Mouse (Mus musculus) limb, embryonic 10.5 days (tissue): Measurements from ENCODE around the gene Mthfsd. TPM values are rescaled to one million over a fixed set of nuclear protein-coding genes. Genes with fewer than 3 reads are reported as not detected.

ENCODE experiments used
- DNase-seq: peaks from one replicate; pipeline ENCODE4 v3.0.0-alpha.2; 2017; ENCODE audit warnings: low spot score
- H3K27ac ChIP-seq: fragments of 300-500 bp; sonication (generic); 2 replicates; pipeline ENCODE4 v1.5.1; 2016; ENCODE audit warnings: mild to moderate bottlenecking
- H3K27me3 ChIP-seq: fragments of 300-500 bp; sonication (generic); 2 replicates; pipeline ENCODE4 v1.6.1; 2016; ENCODE audit warnings: low read depth, mild to moderate bottlenecking; ENCODE audit not compliant: poor library complexity, severe bottlenecking
- H3K36me3 ChIP-seq: fragments of 300-500 bp; sonication (generic); 2 replicates; pipeline ENCODE4 v1.6.1; 2016; ENCODE audit warnings: mild to moderate bottlenecking, moderate library complexity
- H3K4me1 ChIP-seq: fragments of 300-500 bp; sonication (generic); 2 replicates; pipeline ENCODE4 v1.6.1; 2016
- H3K4me3 ChIP-seq: fragments of 300-500 bp; sonication (generic); 2 replicates; pipeline ENCODE4 v1.5.1; 2016; ENCODE audit warnings: mild to moderate bottlenecking, moderate library complexity
- H3K9me3 ChIP-seq: fragments of 300-500 bp; sonication (generic); replicated peaks from 2 replicates; pipeline ENCODE4 v1.6.1; 2016; ENCODE audit warnings: mild to moderate bottlenecking
- WGBS: fragments of 180-500 bp; shearing (Covaris S2); methylation state at CpG from one replicate; pipeline ENCODE4 v1.1.7; 2016; 5-methylcytosine and 5-hydroxymethylcytosine counted together
- microRNA-seq: library from miRNA; unstranded; fragments of <30 nt; microRNA quantifications from one replicate; pipeline ENCODE4, GENCODE M21; 2017
- polyA plus RNA-seq: library from polyadenylated mRNA; unstranded; fragments of >200 nt; fragmentation: Nextera tagmentation; extraction: Ambion mirVana; gene quantifications from 2 replicates; pipeline ENCODE4 v1.2.1, GENCODE M21; 2016

Mthfsd gene
- polyA plus RNA-seq, 1 experiment from 2014 or later = 67.6 TPM

DNA sequence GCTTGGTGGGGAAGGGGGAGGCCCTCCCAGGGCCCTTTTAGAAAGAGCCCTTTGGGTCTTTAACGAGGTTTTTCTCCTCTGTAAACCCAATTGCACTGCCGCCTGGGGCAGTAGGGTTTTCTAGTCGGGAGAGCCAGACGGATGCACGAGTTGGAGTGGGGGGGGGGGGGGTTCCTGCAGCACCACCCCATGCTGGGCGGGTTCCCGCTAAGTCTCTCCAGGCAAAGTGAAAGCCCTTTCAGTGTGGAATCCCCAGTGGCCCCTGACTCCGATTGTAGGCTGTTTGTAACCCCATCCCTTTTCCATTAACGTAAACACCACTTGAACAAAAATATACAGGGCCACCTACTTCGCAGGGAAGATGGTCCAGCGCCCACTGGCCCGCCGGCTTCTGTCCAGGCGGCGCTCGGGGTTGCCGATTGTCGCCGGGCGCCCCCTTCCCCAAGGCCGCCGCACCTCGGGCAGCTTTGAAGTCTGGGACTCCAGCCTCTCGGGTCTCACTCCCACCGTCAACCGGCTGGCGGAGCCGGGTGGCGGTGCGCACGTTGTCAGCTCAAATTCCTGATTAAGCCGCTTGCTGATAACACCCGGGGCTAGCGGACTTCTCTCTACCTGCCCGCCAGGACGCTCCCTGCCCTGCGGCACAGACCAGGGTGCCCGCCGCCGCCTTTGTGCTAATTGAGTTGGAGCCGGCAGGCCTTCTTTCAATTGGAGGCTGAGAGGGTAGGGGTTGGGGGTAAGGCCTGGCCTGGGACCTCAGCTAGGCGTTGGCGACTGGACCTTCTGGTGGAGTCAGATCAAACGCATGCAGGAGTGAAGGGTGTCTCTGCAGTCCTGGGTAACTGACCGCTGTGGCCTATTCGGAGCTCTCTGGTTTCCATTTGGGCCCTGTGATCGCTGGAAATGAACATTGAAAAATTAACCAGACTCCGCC is 34.8 kb downstream of the Mthfsd start:
- no peaks in the 10 kb centered on the region for H3K9me3 ChIP-seq
- peaks cover 100% of the 10 kb centered on the region for H3K27me3 ChIP-seq
- peak overlapping the region; percentile 34 for H3K4me3 ChIP-seq
- DNase-seq = peak; percentile 59
- H3K27ac ChIP-seq = no peak overlapping the region
- peaks cover 41% of the 10 kb centered on the region for H3K4me1 ChIP-seq
- no peaks in the 10 kb centered on the region for H3K36me3 ChIP-seq
- WGBS = under 1% methylated on average over 48 of the region's 48 CpGs

DNA sequence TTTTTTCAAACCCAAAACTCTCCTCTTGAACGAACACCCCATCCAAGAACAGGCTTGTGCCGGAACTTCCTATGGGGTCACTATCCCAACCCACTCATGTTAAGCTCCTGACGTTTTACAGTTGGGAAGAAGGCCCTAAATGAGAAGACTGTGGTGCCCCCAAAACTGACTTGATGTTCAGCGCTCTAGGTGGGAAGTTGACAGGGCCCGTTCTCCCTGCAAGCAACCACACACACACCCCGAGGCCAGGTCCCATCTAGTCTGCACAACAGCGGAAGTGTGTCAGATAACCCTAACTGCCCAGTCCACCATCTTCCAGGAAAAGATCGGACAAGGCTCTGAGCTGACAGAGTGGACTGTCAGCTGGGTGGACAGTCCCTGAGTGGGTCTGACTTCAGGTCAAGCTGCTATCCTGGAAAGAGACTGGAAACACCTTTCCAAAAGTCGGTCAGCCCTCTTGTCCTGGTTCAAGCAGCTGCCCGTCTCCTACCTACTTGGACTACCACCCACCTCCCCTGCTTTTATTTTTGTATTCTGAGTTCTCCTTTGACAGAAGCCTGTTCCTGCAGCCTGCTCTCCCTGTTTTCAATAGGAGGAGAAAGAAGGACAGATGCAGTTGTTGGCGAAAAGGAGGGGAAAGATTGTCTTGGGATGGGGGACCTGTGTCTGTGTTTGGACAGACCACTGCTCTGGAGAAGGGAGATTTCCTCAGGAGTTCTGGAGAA is 35.6 kb downstream of the Mthfsd start:
- Histone ChIP-seq H3K27me3 (peaks cover 99% of the 10 kb centered on the region), H3K27ac (no peak overlapping the region), H3K36me3 (no peaks in the 10 kb centered on the region), H3K4me1 (peaks cover 41% of the 10 kb centered on the region), H3K9me3 (no peaks in the 10 kb centered on the region), H3K4me3 (no peak overlapping the region)
- DNase-seq = peak; percentile 46
- 15% methylated on average over 11 of the region's 11 CpGs for WGBS

- Histone ChIP-seq H3K9me3 (no peaks in the 10 kb centered on the region), H3K4me3 (no peak overlapping the region), H3K27ac (no peak overlapping the region; the same call in 1 of the 2 replicates), H3K36me3 (no peaks in the 10 kb centered on the region), H3K4me1 (peaks cover 41% of the 10 kb centered on the region), H3K27me3 (peaks cover 98% of the 10 kb centered on the region)
- 4% methylated on average over 12 of the region's 12 CpGs for WGBS
- DNase-seq = no peak
Observed at GRCm38 (mm10) chr8:121071454-121071853, 36.7 kb downstream of the Mthfsd start.

DNA sequence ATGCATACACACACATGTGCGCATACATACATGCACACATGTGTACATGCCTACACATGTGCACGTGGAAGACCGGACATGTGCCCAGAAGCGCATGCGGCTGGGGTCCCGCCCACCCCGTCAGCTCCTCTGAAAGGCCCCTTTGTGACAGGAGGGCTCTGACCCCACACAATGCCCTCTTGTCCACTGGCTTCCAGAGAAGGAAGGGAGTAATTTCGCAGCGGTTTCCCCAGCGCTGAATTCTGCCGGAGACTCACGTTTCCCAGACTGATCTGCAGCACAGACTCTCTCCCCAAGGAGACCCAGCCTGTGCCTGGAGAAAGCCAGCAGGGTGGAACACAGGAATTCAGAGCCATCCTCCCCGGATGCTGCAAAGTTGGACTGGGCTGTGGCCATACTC is 44.5 kb downstream of the Mthfsd start:
- 70% methylated on average over 13 of the region's 13 CpGs for WGBS
- Histone ChIP-seq H3K4me3 (no peak overlapping the region), H3K4me1 (peaks cover 8% of the 10 kb centered on the region; the same call in 1 of the 2 replicates), H3K9me3 (no peaks in the 10 kb centered on the region), H3K27me3 (peaks cover 81% of the 10 kb centered on the region), H3K36me3 (no peaks in the 10 kb centered on the region), H3K27ac (peak overlapping the region; percentile 71)
- DNase-seq = no peak

GRCm38 (mm10) chr8:121062521-121062920 is 45.7 kb downstream of the Mthfsd start:
- DNase-seq = no peak
- WGBS = 89% methylated on average over 6 of the region's 6 CpGs
- Histone ChIP-seq H3K4me3 (no peak overlapping the region), H3K9me3 (no peaks in the 10 kb centered on the region), H3K27ac (no peak overlapping the region), H3K27me3 (peaks cover 80% of the 10 kb centered on the region), H3K36me3 (no peaks in the 10 kb centered on the region), H3K4me1 (peaks cover 15% of the 10 kb centered on the region; the same call in 1 of the 2 replicates)

DNA sequence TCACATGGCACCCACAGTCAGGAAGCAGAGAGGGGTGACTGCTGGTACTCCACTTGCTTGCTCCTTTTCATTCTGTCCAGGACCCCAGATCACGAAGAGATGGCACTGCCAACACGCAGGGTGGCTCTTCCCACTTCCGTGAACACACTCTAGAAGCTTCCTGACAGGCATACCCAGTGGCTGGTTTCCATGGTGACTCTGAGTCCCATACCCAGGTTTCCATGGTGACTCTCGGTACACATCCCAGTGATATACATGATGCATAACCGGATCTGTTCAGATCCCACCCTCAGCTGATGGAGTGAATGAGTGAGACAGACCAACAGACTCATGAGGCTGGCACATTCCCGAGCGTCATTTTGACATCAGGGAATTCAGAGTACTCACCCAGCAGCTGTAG is 49.1 kb downstream of the Mthfsd start:
- no peak for DNase-seq
- WGBS = 90% methylated on average over 7 of the region's 7 CpGs
- Histone ChIP-seq H3K36me3 (no peaks in the 10 kb centered on the region), H3K4me1 (peaks cover 19% of the 10 kb centered on the region), H3K27me3 (peaks cover 84% of the 10 kb centered on the region), H3K9me3 (no peaks in the 10 kb centered on the region), H3K4me3 (no peak overlapping the region), H3K27ac (no peak overlapping the region)

DNA sequence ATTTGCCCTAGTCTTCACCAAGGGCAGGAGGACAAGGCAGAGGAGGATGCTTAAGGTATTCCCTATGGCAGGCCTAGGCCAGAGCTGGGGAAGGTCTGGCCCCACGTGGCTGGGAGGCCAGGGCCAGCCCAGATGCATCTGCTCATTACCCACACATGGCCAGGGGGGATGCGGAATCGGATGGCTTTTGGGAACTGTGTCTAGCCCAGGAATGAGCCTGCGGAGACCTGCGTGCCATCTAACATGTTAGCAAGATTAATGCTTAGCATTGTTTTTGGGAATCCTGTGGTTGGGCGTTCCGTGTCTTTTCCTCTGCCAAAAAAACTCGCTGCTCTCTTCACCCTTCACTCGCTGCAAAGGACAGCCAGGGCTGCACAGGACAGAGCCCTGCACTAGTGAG is 50.1 kb downstream of the Mthfsd start:
- peaks cover 79% of the 10 kb centered on the region for H3K27me3 ChIP-seq
- 73% methylated on average over 9 of the region's 9 CpGs for WGBS
- peaks cover 13% of the 10 kb centered on the region for H3K4me1 ChIP-seq
- no peaks in the 10 kb centered on the region for H3K36me3 ChIP-seq
- 0 out of 2 replicates have a peak overlapping the region, but pooled peaks have one; percentile 4 for H3K27ac ChIP-seq
- H3K4me3 ChIP-seq = no peak overlapping the region
- DNase-seq = no peak
- H3K9me3 ChIP-seq = no peaks in the 10 kb centered on the region

GRCm38 (mm10) chr8:121047441-121047840 is 60.8 kb downstream of the Mthfsd start:
- WGBS = 71% methylated on average over 9 of the region's 9 CpGs
- Histone ChIP-seq H3K27me3 (peaks cover 46% of the 10 kb centered on the region), H3K4me3 (no peak overlapping the region)

GRCm38 (mm10) chr8:121043719-121044440 is 64.3 kb downstream of the Mthfsd start:
- peaks cover 58% of the 10 kb centered on the region for H3K27me3 ChIP-seq

More at GRCm38 (mm10) chr8:121047441-121047840, 60.8 kb downstream of the Mthfsd start:
- H3K4me1 ChIP-seq = peaks cover 10% of the 10 kb centered on the region
- no peak for DNase-seq
- no peak overlapping the region for H3K27ac ChIP-seq
- H3K9me3 ChIP-seq = no peaks in the 10 kb centered on the region
- H3K36me3 ChIP-seq = no peaks in the 10 kb centered on the region

More at GRCm38 (mm10) chr8:121043719-121044440, 64.3 kb downstream of the Mthfsd start:
- H3K36me3 ChIP-seq = no peaks in the 10 kb centered on the region
- no peaks in the 10 kb centered on the region for H3K9me3 ChIP-seq
- no peak for DNase-seq
- WGBS = 60% methylated on average over 19 of the region's 19 CpGs
- H3K27ac ChIP-seq = no peak overlapping the region
- H3K4me1 ChIP-seq = peaks cover 10% of the 10 kb centered on the region
- no peak overlapping the region for H3K4me3 ChIP-seq

Small RNA genes within 50 kb of the gene (microRNA-seq; reads per million reads assigned to microRNA genes)
- gene Gm27530 = not detected

Other genes with a start within 250 kb of the Mthfsd start
- gene Foxf1, start 24.0 kb downstream of the Mthfsd start, polyA plus RNA-seq = 0.48 and 4.4 TPM in 2 replicates
- 2.3 and 3.3 TPM in 2 replicates for gene Foxc2, start 7.8 kb upstream of the Mthfsd start, polyA plus RNA-seq
- gene Foxl1, start 19.5 kb upstream of the Mthfsd start, polyA plus RNA-seq = 0.13 and 0.15 TPM in 2 replicates